Mouse (Mus musculus): ENCODE results near the gene Sec1.

- TF ChIP-seq POLR2A (IDR thresholded peaks at IDR 0.05; ENCODE audit: low read depth, low read length) (no peak), CTCF (IDR thresholded peaks at IDR 0.05; ENCODE audit: extremely low read depth, insufficient read length, insufficient replicate concordance, low read depth, low read length) (no peak)
Observed at GRCm38 (mm10) chr7:45733477-45733876, 39.3 kb upstream of the Sec1 start.
